Mouse (Mus musculus): ENCODE measurements around the gene Mknk1. TPM values are rescaled to one million over a fixed set of nuclear protein-coding genes. Genes with fewer than 3 reads are reported as not detected.

The Mknk1 gene
- polyA plus RNA-seq, 1 experiment from 2014 or later: 26.5 TPM

- 53% methylated on average over 5 of the region's 5 CpGs for WGBS
- H3K9ac ChIP-seq: no peak overlapping the region
- H3K27ac ChIP-seq: no peak overlapping the region
These were observed 8.4 kb downstream of the Mknk1 start for GRCm38 (mm10) chr4:115847377-115847776.

GRCm38 (mm10) chr4:115848083-115848482, 9.1 kb downstream of the Mknk1 start:
- Histone ChIP-seq H3K4me1 (no peaks in the 10 kb centered on the region), H3K9ac (no peak overlapping the region), H3K4me2 (replicated peaks) (no peak overlapping the region), H3K27ac (no peak overlapping the region), H3K36me3 (peaks cover 11% of the 10 kb centered on the region; the same call in 1 of the 2 replicates), H3K4me3 (no peak overlapping the region), H3K9me3 (no peaks in the 10 kb centered on the region), H3K27me3 (no peaks in the 10 kb centered on the region)
- ATAC-seq (ENCODE audit: insufficient number of reproducible peaks, insufficient read depth, low FRiP score, low TSS enrichment): no peak
- 90% methylated on average over 1 of the region's 1 CpGs for whole genome bisulfite sequencing

More at GRCm38 (mm10) chr4:115847377-115847776, 8.4 kb downstream of the Mknk1 start:
- Histone ChIP-seq H3K4me1 (no peaks in the 10 kb centered on the region), H3K4me3 (no peak overlapping the region), H3K27me3 (no peaks in the 10 kb centered on the region), H3K4me2 (replicated peaks) (no peak overlapping the region), H3K36me3 (peaks cover 11% of the 10 kb centered on the region; the same call in 1 of the 2 replicates), H3K9me3 (no peaks in the 10 kb centered on the region)
- no peak for ATAC-seq (ENCODE audit: insufficient number of reproducible peaks, insufficient read depth, low FRiP score, low TSS enrichment)

GRCm38 (mm10) chr4:115848990-115849677, 10.1 kb downstream of the Mknk1 start:
- 77% methylated on average over 8 of the region's 8 CpGs for WGBS
- Histone ChIP-seq H3K27ac (no peak overlapping the region), H3K4me3 (no peak overlapping the region), H3K4me2 (replicated peaks) (no peak overlapping the region), H3K9me3 (no peaks in the 10 kb centered on the region), H3K36me3 (peaks cover 16% of the 10 kb centered on the region), H3K4me1 (no peaks in the 10 kb centered on the region), H3K27me3 (no peaks in the 10 kb centered on the region), H3K9ac (no peak overlapping the region)
- no peak for ATAC-seq (ENCODE audit: insufficient number of reproducible peaks, insufficient read depth, low FRiP score, low TSS enrichment)

- no peak overlapping the region for H3K27ac ChIP-seq
- ATAC-seq (ENCODE audit: insufficient number of reproducible peaks, insufficient read depth, low FRiP score, low TSS enrichment): no peak
These were observed 11.1 kb downstream of the Mknk1 start for GRCm38 (mm10) chr4:115850111-115850510.

GRCm38 (mm10) chr4:115850631-115851030, 11.6 kb downstream of the Mknk1 start:
- H3K9ac ChIP-seq: no peak overlapping the region
- no peak overlapping the region for H3K4me2 ChIP-seq (replicated peaks)
- H3K36me3 ChIP-seq: peaks cover 16% of the 10 kb centered on the region
- H3K27ac ChIP-seq: no peak overlapping the region
- H3K27me3 ChIP-seq: no peaks in the 10 kb centered on the region
- 53% methylated on average over 2 of the region's 2 CpGs for WGBS
- H3K9me3 ChIP-seq: no peaks in the 10 kb centered on the region
- H3K4me1 ChIP-seq: peaks cover 6% of the 10 kb centered on the region; the same call in 1 of the 2 replicates
- ATAC-seq (ENCODE audit: insufficient number of reproducible peaks, insufficient read depth, low FRiP score, low TSS enrichment): no peak
- H3K4me3 ChIP-seq: no peak overlapping the region

More at GRCm38 (mm10) chr4:115850111-115850510, 11.1 kb downstream of the Mknk1 start:
- WGBS: 71% methylated on average over 2 of the region's 2 CpGs
- Histone ChIP-seq H3K36me3 (peaks cover 16% of the 10 kb centered on the region), H3K9ac (no peak overlapping the region), H3K4me2 (replicated peaks) (no peak overlapping the region), H3K4me3 (no peak overlapping the region), H3K27me3 (no peaks in the 10 kb centered on the region), H3K4me1 (peaks cover 3% of the 10 kb centered on the region; the same call in 1 of the 2 replicates), H3K9me3 (no peaks in the 10 kb centered on the region)

- H3K4me2 ChIP-seq (replicated peaks): no peak overlapping the region
- no peak for ATAC-seq (ENCODE audit: insufficient number of reproducible peaks, insufficient read depth, low FRiP score, low TSS enrichment)
- no peaks in the 10 kb centered on the region for H3K27me3 ChIP-seq
- no peaks in the 10 kb centered on the region for H3K9me3 ChIP-seq
- no peak overlapping the region for H3K27ac ChIP-seq
- WGBS: 81% methylated on average over 6 of the region's 6 CpGs
- H3K4me3 ChIP-seq: no peak overlapping the region
- H3K4me1 ChIP-seq: peaks cover 6% of the 10 kb centered on the region; the same call in 1 of the 2 replicates
- H3K36me3 ChIP-seq: peaks cover 16% of the 10 kb centered on the region
- H3K9ac ChIP-seq: no peak overlapping the region
These were observed 12.6 kb downstream of the Mknk1 start for GRCm38 (mm10) chr4:115851569-115851968.

- Histone ChIP-seq H3K9ac (no peak overlapping the region), H3K9me3 (no peaks in the 10 kb centered on the region), H3K27me3 (no peaks in the 10 kb centered on the region), H3K4me3 (no peak overlapping the region), H3K27ac (no peak overlapping the region), H3K36me3 (peaks cover 30% of the 10 kb centered on the region), H3K4me2 (replicated peaks) (no peak overlapping the region), H3K4me1 (peaks cover 6% of the 10 kb centered on the region; the same call in 1 of the 2 replicates)
- WGBS: 45% methylated on average over 6 of the region's 6 CpGs
- ATAC-seq (ENCODE audit: insufficient number of reproducible peaks, insufficient read depth, low FRiP score, low TSS enrichment): no peak
These were observed 16.1 kb downstream of the Mknk1 start for GRCm38 (mm10) chr4:115855100-115855499.

- H3K4me1 ChIP-seq: peaks cover 6% of the 10 kb centered on the region; the same call in 1 of the 2 replicates
- H3K4me3 ChIP-seq: no peak overlapping the region
- no peaks in the 10 kb centered on the region for H3K9me3 ChIP-seq
- no peaks in the 10 kb centered on the region for H3K27me3 ChIP-seq
- 71% methylated on average over 4 of the region's 4 CpGs for WGBS
- H3K9ac ChIP-seq: no peak overlapping the region
- ATAC-seq (ENCODE audit: insufficient number of reproducible peaks, insufficient read depth, low FRiP score, low TSS enrichment): no peak
- H3K27ac ChIP-seq: no peak overlapping the region
- H3K4me2 ChIP-seq (replicated peaks): no peak overlapping the region
- H3K36me3 ChIP-seq: peaks cover 34% of the 10 kb centered on the region; the same call in 1 of the 2 replicates
These were observed 16.6 kb downstream of the Mknk1 start for GRCm38 (mm10) chr4:115855609-115856008.

GRCm38 (mm10) chr4:115856282-115856681, 17.3 kb downstream of the Mknk1 start:
- no peaks in the 10 kb centered on the region for H3K27me3 ChIP-seq
- H3K4me3 ChIP-seq: no peak overlapping the region
- no peak overlapping the region for H3K27ac ChIP-seq
- H3K4me1 ChIP-seq: peaks cover 6% of the 10 kb centered on the region; the same call in 1 of the 2 replicates
- peaks cover 37% of the 10 kb centered on the region; the same call in 1 of the 2 replicates for H3K36me3 ChIP-seq
- 73% methylated on average over 4 of the region's 4 CpGs for WGBS
- no peak overlapping the region for H3K4me2 ChIP-seq (replicated peaks)
- H3K9me3 ChIP-seq: no peaks in the 10 kb centered on the region
- no peak for ATAC-seq (ENCODE audit: insufficient number of reproducible peaks, insufficient read depth, low FRiP score, low TSS enrichment)
- H3K9ac ChIP-seq: no peak overlapping the region

- no peak overlapping the region for H3K27ac ChIP-seq
- no peak overlapping the region for H3K4me2 ChIP-seq (replicated peaks)
- H3K9ac ChIP-seq: no peak overlapping the region
- H3K9me3 ChIP-seq: no peaks in the 10 kb centered on the region
- peaks cover 29% of the 10 kb centered on the region; the same call in 1 of the 2 replicates for H3K36me3 ChIP-seq
- no peaks in the 10 kb centered on the region for H3K27me3 ChIP-seq
- 86% methylated on average over 9 of the region's 9 CpGs for WGBS
- no peak overlapping the region for H3K4me3 ChIP-seq
- peaks cover 6% of the 10 kb centered on the region; the same call in 1 of the 2 replicates for H3K4me1 ChIP-seq
- ATAC-seq (ENCODE audit: insufficient number of reproducible peaks, insufficient read depth, low FRiP score, low TSS enrichment): no peak
These were observed 18.4 kb downstream of the Mknk1 start for GRCm38 (mm10) chr4:115857293-115857883.

GRCm38 (mm10) chr4:115863352-115863751, 24.4 kb downstream of the Mknk1 start:
- Histone ChIP-seq H3K4me1 (peaks cover 5% of the 10 kb centered on the region; the same call in 1 of the 2 replicates), H3K36me3 (peaks cover 19% of the 10 kb centered on the region), H3K9ac (no peak overlapping the region), H3K4me2 (replicated peaks) (no peak overlapping the region), H3K27ac (no peak overlapping the region), H3K27me3 (no peaks in the 10 kb centered on the region), H3K4me3 (no peak overlapping the region), H3K9me3 (no peaks in the 10 kb centered on the region)
- no peak for ATAC-seq (ENCODE audit: insufficient number of reproducible peaks, insufficient read depth, low FRiP score, low TSS enrichment)
- 59% methylated on average over 7 of the region's 7 CpGs for WGBS

GRCm38 (mm10) chr4:115863880-115864279, 24.9 kb downstream of the Mknk1 start:
- Histone ChIP-seq H3K36me3 (peaks cover 19% of the 10 kb centered on the region), H3K4me1 (peaks cover 5% of the 10 kb centered on the region; the same call in 1 of the 2 replicates), H3K9ac (no peak overlapping the region), H3K27me3 (no peaks in the 10 kb centered on the region), H3K27ac (no peak overlapping the region), H3K4me3 (no peak overlapping the region), H3K9me3 (no peaks in the 10 kb centered on the region), H3K4me2 (replicated peaks) (no peak overlapping the region)
- ATAC-seq (ENCODE audit: insufficient number of reproducible peaks, insufficient read depth, low FRiP score, low TSS enrichment): no peak
- 39% methylated on average over 10 of the region's 10 CpGs for WGBS
